Mouse (Mus musculus) liver, postnatal 0 days (tissue): ENCODE measurements at regions not wholly inside any gene's neighbourhood (a gene's known extent, or its start where the extent isn't known, plus 50 kb on each side); places are given as distances from the start of the nearest gene placed in this dataset.

Source experiments
- ATAC-seq: fragments of 200-750 bp; cut with Nextera tagmentation; 2 replicates; pipeline ENCODE4 v1.8.0; 2017; ENCODE audit warnings: mild to moderate bottlenecking, moderate library complexity
- DNase-seq: peaks from one replicate; pipeline ENCODE4 v3.0.0-alpha.2; 2016
- H3K27ac ChIP-seq: fragments of 300-500 bp; sonication (generic); 2 replicates; pipeline ENCODE4 v1.5.1; 2014; ENCODE audit warnings: antibody characterized with exemption, moderate library complexity, mild to moderate bottlenecking, low read depth
- H3K27me3 ChIP-seq: fragments of 300-500 bp; sonication (generic); 2 replicates; pipeline ENCODE4 v1.6.1; 2014; ENCODE audit warnings: low read length, control low read depth, mixed read lengths; ENCODE audit not compliant: insufficient read depth
- H3K36me3 ChIP-seq: fragments of 300-500 bp; sonication (generic); replicated peaks from 2 replicates; pipeline ENCODE4 v1.6.1; 2014; ENCODE audit warnings: mild to moderate bottlenecking, control low read depth, low read length, moderate library complexity, mixed read lengths; ENCODE audit not compliant: insufficient read depth
- H3K4me1 ChIP-seq: fragments of 300-500 bp; sonication (generic); 2 replicates; pipeline ENCODE4 v1.6.1; 2014; ENCODE audit warnings: antibody characterized with exemption, mild to moderate bottlenecking, control low read depth; ENCODE audit not compliant: insufficient read depth
- H3K4me2 ChIP-seq: fragments of 300-500 bp; sonication (generic); 2 replicates; pipeline ENCODE4 v1.6.1; 2014; ENCODE audit warnings: low read depth, mild to moderate bottlenecking, low read length, moderate library complexity, mixed read lengths
- H3K4me3 ChIP-seq: fragments of 300-500 bp; sonication (generic); 2 replicates; pipeline ENCODE4 v1.5.1; 2014; ENCODE audit warnings: low read depth, low read length
- H3K9ac ChIP-seq: fragments of 300-500 bp; sonication (generic); replicated peaks from 2 replicates; pipeline ENCODE4 v1.6.1; 2014; ENCODE audit warnings: mild to moderate bottlenecking, moderate library complexity
- H3K9me3 ChIP-seq: fragments of 300-500 bp; sonication (generic); 2 replicates; pipeline ENCODE4 v1.6.1; 2016; ENCODE audit warnings: mild to moderate bottlenecking, control low read depth, low read length, mixed read lengths
- CTCF ChIP-seq: sonication (generic); IDR thresholded peaks from 2 replicates; pipeline ENCODE4 v1.5.1; 2016; ENCODE audit warnings: antibody characterized with exemption, low read depth
- EP300 ChIP-seq: IDR thresholded peaks from 2 replicates; pipeline ENCODE4 v1.6.1; 2016; ENCODE audit warnings: antibody characterized with exemption, low read depth, mild to moderate bottlenecking
- WGBS: fragments of 180-500 bp; shearing (Covaris S2); extraction: QIAGEN DNeasy Blood & Tissue Kit; methylation state at CpG from one replicate; pipeline ENCODE4 v1.1.7; 2014; ENCODE audit not compliant: insufficient replicate concordance; 5-methylcytosine and 5-hydroxymethylcytosine counted together

DNA sequence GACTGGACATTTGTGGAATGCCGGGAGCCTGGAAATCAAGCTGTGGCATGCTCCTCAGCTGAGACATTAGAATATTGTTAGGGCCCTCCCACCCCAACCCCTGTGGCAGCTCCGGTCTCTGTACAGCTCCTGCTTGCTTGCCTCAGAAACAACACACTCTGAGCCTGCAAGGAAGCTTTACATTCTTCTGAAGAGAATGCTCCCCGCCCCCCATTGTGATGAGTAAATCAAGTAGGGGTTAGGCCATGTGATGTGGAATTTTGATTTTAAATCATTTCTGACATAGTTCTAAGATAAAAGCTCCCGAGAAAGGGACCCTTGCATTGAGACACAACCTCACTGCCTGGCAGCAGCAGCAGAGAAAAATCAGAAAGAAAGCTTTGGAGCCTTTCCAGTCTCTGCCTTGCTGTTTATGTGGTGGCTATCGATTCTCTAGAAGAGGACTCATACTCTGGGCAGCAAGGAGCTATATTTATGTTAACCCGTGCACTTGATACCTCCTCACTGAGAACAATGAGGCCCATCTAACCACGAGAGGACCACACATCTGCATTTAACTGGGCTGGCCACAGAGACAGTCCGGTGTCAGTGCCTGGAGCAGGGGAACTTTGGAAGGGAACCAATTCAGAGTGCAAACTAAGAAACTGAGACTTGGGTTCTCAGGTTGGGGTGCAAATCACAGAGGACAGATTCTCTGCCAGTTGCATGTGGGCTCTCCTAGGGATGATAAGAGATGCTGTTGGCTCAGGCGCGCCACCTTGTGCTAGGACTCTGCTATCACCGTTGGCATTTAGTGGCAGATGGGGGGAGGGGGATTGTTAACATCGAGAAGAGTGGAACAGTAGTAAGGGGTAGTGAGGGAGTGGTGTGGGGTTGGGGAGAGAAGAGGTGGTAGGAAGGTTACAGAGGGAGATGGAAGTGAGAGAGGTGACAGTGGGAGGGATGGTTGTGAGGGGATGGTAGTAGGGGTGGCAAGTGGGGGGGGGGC is 218.7 kb upstream of the Camk1g start:
- no peaks in the 10 kb centered on the region for H3K27me3 ChIP-seq
- TF ChIP-seq CTCF (peak; percentile 91), EP300 (no peak)
- no peaks in the 10 kb centered on the region for H3K4me1 ChIP-seq
- 32% methylated on average over 12 of the region's 12 CpGs for WGBS
- H3K4me2 ChIP-seq: no peak overlapping the region
- no peak overlapping the region for H3K27ac ChIP-seq
- no peak overlapping the region for H3K4me3 ChIP-seq
- DNase-seq (peak; percentile 75), ATAC-seq (peak; percentile 59; the same call in 1 of the 2 replicates)
- no peaks in the 10 kb centered on the region for H3K9me3 ChIP-seq
- no peak overlapping the region for H3K9ac ChIP-seq
- no peaks in the 10 kb centered on the region for H3K36me3 ChIP-seq

GRCm38 (mm10) chr1:193587317-193587716 is 217.2 kb upstream of the Camk1g start:
- H3K36me3 ChIP-seq: no peaks in the 10 kb centered on the region
- H3K4me1 ChIP-seq: no peaks in the 10 kb centered on the region
- no peak overlapping the region for H3K9ac ChIP-seq
- ATAC-seq (no peak), DNase-seq (no peak)
- H3K4me2 ChIP-seq: no peak overlapping the region
- WGBS: 76% methylated on average over 2 of the region's 2 CpGs
- no peaks in the 10 kb centered on the region for H3K9me3 ChIP-seq
- H3K27ac ChIP-seq: no peak overlapping the region
- no peaks in the 10 kb centered on the region for H3K27me3 ChIP-seq
- TF ChIP-seq EP300 (no peak), CTCF (no peak)
- H3K4me3 ChIP-seq: no peak overlapping the region

GRCm38 (mm10) chr1:193586896-193587295 is 216.8 kb upstream of the Camk1g start:
- Histone ChIP-seq H3K9me3 (no peaks in the 10 kb centered on the region), H3K36me3 (no peaks in the 10 kb centered on the region), H3K27me3 (no peaks in the 10 kb centered on the region), H3K4me1 (no peaks in the 10 kb centered on the region), H3K9ac (no peak overlapping the region), H3K27ac (no peak overlapping the region), H3K4me3 (no peak overlapping the region), H3K4me2 (no peak overlapping the region)
- 51% methylated on average over 6 of the region's 6 CpGs for WGBS
- TF ChIP-seq CTCF: no peak
- TF ChIP-seq EP300: no peak
- ATAC-seq: no peak
- no peak for DNase-seq

DNA sequence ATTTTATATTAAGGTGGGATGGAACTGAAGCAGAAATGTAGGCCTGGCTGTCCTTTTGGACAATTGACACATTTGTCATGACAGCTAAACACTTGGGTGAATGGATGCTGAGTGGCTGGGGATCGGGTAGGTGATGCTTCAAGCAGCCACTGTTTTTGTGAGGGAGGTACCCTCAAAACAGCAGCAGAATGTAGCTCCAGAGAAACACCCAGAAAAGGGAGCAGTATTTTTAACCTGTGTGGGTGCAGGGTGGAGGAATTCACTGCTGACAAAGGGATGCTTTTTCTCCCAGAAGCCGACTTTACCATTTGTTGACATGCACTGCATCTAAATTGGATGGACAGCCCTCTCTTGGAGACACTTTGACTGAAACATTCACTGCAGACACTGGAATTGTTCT is 213.7 kb upstream of the Camk1g start:
- Histone ChIP-seq H3K4me3 (no peak overlapping the region), H3K4me2 (no peak overlapping the region), H3K36me3 (no peaks in the 10 kb centered on the region), H3K4me1 (no peaks in the 10 kb centered on the region), H3K9me3 (no peaks in the 10 kb centered on the region), H3K27ac (no peak overlapping the region), H3K9ac (no peak overlapping the region), H3K27me3 (no peaks in the 10 kb centered on the region)
- TF ChIP-seq CTCF (no peak), EP300 (no peak)
- DNase-seq: no peak
- no peak for ATAC-seq
- 62% methylated on average over 2 of the region's 2 CpGs for WGBS

DNA sequence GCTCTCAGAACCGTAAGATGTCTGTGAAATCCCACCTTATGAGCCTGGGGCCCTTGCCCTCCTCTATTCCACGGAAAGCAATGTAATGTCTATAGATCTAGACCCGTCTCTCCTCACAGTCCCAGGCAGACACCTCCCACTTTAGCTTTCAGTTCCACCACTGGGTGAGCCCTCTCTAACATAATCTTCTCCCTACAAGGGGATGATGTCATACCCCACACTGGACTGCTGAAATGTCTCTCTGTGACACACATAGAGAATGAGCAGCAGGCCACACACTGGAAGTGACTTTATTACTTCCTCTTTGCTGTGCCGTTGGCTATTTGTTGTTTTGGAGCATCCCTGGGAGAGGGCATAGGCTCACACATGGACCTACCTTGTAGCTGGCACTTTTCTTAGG is 210.3 kb upstream of the Camk1g start:
- ATAC-seq (peak; percentile 29; the same call in 1 of the 2 replicates), DNase-seq (no peak)
- H3K36me3 ChIP-seq: no peaks in the 10 kb centered on the region
- TF ChIP-seq CTCF: no peak
- TF ChIP-seq EP300: no peak
- no peak overlapping the region for H3K9ac ChIP-seq
- WGBS: 42% methylated on average over 4 of the region's 4 CpGs
- H3K27me3 ChIP-seq: no peaks in the 10 kb centered on the region
- 0 out of 2 replicates have a peak, but pooled peaks cover 4% of the 10 kb centered on the region for H3K4me1 ChIP-seq
- H3K9me3 ChIP-seq: no peaks in the 10 kb centered on the region
- no peak overlapping the region for H3K4me2 ChIP-seq
- no peak overlapping the region for H3K27ac ChIP-seq
- H3K4me3 ChIP-seq: no peak overlapping the region

- no peaks in the 10 kb centered on the region for H3K36me3 ChIP-seq
- DNase-seq: no peak
- 0 out of 2 replicates have a peak, but pooled peaks cover 4% of the 10 kb centered on the region for H3K4me1 ChIP-seq
- H3K9ac ChIP-seq: no peak overlapping the region
- TF ChIP-seq EP300 (no peak), CTCF (no peak)
- no peak overlapping the region for H3K4me2 ChIP-seq
- 74% methylated on average over 3 of the region's 3 CpGs for WGBS
- H3K9me3 ChIP-seq: no peaks in the 10 kb centered on the region
- no peaks in the 10 kb centered on the region for H3K27me3 ChIP-seq
- no peak overlapping the region for H3K4me3 ChIP-seq
- H3K27ac ChIP-seq: no peak overlapping the region
- no peak for ATAC-seq
Observed at GRCm38 (mm10) chr1:193579671-193580070, 209.6 kb upstream of the Camk1g start.
